Mouse (Mus musculus) thymus, postnatal 4 days (tissue): ENCODE measurements around the gene Gm45261.

Experiments used
- DNase-seq: peaks from one replicate; pipeline ENCODE4 v3.0.0; 2021

The Gm45261 gene

DNA sequence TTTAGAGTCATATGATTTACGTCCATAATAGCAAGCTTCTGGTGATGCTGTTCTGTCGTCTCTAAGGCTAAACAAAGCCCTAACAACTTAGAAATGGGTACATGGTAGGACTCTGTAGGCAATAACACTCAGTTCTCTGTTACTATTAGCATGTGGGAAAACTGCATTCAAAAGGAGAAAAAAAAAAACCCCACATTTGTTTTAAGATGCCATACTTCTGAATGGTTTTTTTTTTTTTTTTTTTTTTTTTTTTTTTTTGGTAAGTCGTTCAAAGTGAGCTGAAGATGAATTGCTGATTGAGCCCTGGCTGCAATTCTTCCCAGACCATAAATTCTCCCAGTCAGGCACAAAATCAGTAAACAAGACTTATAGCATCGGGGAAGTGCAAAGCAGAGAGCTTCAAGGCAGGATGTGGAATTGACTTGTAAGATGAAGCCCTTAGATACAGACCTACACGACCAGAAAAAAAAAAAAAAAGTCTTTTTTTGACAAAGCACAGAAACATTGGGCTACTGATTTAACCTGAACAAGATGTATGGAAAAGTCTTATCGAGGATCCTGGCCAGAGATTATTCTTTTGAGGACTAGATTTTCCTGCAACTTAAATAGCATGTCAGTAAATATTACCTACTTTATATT, 51.7 kb downstream of the Gm45261 start:
- DNase-seq, result no peak

DNA sequence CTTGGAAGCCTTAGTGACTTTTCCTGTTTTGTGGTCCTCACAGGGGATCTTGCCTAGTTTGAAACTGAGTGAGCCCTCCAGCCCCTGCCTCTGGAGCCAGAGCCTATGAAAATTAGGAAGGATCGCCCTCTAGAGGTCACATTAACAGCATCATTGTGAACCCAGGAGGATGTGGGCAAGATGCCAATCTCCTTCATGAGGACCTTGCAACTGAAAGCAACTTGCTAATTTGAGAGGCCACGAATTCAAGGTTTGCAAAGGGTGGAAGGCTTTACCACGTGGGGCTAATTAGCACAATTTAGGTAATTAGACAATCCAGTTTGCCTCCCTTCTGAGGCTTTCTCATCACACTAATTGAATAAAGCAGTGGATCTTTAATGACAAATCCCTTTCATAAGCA, 52.7 kb downstream of the Gm45261 start:
- peak; percentile 66 for DNase-seq

DNA sequence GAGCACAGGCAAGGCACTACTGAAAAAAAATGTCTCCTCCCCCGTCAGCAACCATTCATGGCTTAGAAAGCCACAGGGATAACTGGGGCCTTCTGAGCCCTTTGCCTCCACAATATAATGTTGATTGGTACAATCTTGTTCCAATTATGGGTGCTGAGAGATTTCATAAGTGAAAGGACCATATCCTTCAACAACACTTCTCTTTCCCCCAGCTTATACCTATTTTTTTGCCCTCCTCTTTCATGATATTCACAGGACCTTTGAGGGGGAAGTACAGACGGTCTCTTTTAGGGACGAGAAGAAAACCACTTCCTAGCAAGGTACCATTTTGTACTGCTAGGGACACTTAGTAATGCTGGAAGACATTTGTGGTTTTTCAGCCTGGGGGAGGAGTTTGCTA, 57.1 kb downstream of the Gm45261 start:
- no peak for DNase-seq

- DNase-seq, result no peak
Observed at GRCm38 (mm10) chr1:80403366-80403893, 57.8 kb downstream of the Gm45261 start.

DNA sequence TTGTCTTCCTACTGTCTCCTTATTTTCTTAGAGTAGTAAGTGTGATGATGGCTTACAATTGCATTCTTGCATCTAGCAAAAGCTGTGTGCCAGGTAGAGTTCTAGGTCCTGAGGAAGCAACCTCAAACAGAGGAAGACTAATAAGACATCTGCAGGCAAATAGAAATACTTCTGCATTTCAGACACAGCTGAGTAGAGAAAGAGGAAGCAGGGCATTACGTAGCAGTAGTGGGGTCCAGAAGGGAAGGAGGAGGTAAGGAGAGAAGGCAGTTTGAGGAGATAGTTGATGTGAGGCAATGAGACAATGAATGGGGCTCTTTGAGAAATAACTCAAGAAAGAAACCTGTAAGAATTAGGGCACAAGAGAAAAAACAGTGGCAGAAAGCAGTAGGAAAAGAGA, 59.3 kb downstream of the Gm45261 start:
- DNase-seq, result no peak
